Mouse (Mus musculus): ENCODE data around the gene Olfr272.

GRCm38 (mm10) chr4:52912409-52912808 is 6.6 kb downstream of the Olfr272 start:
- TF ChIP-seq EP300 (IDR thresholded peaks at IDR 0.05) (no peak), CTCF (IDR thresholded peaks at IDR 0.05) (no peak)
